1 mouse cellular context compared by ENCODE assay signal in the genomic region with DNA sequence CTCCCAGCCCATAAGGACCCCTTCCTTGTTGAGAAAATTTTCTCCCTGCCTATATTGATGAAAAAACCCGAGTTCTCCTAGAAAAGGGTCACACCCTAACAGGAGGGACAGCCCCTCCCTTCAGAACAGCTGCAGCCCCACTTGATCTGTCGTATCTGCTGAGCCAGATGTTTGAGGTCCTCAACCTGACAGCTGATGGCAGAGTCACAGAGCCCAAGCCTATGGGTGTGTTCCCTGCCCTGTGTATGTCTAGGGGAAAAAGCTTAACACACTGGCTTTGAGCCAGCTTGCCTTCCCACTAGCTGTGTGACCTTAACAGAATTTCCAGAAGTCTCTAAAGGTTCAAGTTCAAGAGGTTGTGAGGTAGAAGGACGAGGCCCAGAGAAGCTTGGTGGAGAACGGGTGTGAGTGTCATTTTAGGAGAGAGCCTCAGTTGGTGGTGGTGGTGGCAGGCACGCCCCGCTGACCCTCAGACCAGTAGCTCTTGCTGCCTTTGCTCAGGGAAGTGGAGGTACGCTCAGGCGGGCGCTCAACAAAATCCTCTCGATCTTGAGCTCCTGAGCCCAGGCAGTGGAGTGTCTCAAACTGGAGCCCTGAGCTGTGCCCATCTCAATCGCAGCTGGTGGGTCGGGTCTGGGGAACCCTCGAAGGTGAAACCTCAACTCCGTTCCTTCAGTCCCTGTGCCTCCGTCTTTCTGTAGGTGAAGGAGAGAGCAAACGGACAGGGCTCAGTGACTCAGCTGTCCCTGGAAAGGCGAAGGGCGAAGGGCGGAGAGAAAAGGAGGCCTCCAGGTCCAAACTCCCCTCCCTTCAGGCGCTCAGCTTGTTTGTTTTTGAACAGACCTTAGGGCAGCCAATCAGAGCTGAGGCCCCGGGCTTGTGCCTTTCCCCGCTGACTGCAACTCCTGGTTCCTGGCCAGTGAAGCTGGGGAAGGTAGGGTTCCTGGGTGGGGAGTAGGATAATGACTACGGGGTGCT.
TF ChIP-seq lines count a peak whose summit lies in the region.

No protein-coding gene starts in this region.

TF ChIP-seq in ES-E14, 5 proteins besides CTCF, POLR2A, EP300 and RAD21:
- TF ChIP-seq MAFK (IDR thresholded peaks at IDR 0.05; ENCODE audit: insufficient read depth, low read depth, low read length) (0 out of 2 replicates have a peak, but pooled peaks have one; percentile 8), ZNF384 (IDR thresholded peaks at IDR 0.05; ENCODE audit: low read depth, low read length) (no peak)
